Mouse (Mus musculus): Measurements from ENCODE around the gene Cd274.

Cd274 gene

DNA sequence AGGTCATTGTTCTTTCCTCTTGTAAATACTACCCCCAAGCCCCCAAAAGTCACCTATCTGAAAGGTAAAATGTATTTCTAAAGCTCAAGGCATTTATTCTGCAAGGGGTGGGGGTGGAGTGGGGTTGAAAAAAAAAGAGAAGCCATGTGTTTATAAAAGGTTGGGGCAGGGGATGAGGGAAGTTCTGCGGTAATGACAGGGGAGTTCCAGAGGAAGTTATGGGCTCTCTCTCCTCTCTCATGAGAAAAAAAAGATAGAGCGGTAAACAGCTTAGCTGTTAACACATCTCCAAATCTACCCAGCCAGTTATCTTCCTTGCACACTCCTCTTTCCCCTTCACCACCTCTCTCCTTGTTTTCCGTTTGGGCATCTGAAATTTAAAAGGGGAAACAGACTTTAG is 63.7 kb downstream of the Cd274 start:
- no peak for DNase-seq (ENCODE audit: low spot score)

DNA sequence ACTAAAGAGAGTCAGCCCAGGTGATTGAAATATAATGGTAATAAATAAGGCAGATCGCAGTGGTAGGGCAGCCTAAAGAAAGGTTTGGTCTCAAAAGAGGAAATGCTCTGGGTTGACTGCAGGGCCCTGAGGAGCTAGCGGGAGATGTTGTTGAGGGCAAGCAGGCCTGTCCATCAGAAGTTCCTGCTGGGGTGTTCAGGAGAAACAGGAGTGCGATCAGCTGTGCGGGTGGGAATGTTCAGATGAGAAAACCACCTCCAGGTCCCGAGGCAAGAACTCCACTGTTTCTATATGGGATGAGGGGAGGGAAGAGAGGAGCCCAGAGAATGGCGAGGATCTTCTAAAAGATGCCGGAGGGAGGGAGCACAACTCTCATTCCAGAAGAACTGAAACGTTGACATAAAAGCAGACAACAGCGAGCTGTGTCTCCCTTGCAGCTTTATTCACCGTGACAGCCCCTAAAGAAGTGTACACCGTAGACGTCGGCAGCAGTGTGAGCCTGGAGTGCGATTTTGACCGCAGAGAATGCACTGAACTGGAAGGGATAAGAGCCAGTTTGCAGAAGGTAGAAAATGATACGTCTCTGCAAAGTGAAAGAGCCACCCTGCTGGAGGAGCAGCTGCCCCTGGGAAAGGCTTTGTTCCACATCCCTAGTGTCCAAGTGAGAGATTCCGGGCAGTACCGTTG is 69.7 kb downstream of the Cd274 start:
- DNase-seq (ENCODE audit: low spot score), result no peak

Data from urinary bladder, postnatal 10 days (tissue).